Mouse (Mus musculus) left cerebral cortex, adult 11 months (tissue): ENCODE data around the gene Rai1.

Experiments
- DNase-seq: peaks from one replicate; pipeline ENCODE4 v3.0.0; 2022; ENCODE audit warnings: low spot score

Rai1 gene

DNA sequence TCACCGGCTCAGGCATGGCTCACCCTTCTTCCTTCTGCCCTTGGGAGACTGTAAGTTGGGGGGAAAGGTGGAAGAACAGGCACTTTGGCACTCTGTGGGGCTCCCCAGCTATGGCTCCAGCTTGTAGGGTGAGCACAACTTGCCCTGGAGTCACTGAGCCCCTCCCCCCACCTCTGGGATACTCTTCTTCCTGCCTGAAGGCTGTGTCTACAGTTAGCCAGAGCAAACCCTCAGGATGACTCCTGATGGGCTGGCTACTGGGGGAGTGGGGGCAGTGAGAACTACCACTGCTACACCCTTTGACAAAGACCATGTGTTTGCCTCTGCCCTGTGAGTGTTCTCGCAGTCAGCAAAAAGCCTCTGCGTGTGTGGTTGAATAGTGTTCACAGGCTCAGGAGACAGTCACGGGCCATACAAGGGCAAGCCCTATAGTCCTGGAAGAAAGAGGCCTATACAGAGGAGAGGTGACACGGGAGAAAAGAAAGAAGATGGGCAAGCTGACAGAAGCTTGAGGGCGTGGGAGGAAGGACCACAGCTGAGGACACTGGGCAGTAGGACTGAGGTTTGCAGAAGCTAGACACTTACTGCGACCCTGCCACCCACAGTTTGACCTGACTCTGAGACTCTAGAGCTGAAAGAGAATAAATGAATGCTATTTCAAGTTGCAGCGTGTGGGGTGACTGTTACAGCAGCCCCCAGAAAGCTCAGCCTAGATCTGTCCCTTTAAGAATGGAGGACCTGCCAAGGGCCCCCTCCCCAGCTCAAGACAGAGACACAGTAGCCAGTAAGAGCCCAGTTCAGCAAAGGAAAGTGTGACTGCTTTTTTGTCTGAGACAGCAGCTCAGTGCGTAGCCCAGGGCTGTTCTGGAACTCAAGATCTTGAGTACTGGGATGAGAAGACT, 9.7 kb upstream of the Rai1 start:
- no peak for DNase-seq

DNA sequence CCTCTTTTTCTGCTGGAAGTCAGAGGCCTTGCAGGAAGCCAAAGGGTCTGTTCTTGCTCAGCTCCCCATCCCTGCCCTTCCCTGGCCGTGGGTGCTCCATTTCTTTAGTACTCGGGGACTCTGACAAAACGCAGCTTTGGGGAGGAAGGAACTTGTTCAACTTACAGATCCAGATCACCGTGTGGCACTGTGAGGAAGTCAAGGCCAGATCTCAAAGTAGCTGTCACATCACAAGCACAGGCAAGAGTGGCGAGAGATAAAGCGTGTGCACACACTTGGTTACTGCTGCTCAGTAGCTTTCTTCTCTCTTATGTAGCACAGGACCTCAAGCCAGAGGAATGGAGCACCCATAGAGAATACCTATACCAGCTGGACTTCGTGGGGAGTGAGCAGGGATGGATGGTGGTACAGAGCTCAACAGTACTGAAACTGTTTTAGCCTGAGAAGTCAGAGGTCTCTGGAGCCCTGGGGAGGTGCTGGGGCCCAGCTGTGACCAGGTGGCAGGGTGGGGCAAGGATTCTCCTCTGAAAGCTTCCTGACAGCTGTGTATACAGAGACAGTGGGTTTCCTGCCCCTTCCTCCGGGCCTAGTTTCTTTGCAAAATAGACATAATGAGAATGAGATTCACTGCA, 5.1 kb upstream of the Rai1 start:
- no peak for DNase-seq

DNA sequence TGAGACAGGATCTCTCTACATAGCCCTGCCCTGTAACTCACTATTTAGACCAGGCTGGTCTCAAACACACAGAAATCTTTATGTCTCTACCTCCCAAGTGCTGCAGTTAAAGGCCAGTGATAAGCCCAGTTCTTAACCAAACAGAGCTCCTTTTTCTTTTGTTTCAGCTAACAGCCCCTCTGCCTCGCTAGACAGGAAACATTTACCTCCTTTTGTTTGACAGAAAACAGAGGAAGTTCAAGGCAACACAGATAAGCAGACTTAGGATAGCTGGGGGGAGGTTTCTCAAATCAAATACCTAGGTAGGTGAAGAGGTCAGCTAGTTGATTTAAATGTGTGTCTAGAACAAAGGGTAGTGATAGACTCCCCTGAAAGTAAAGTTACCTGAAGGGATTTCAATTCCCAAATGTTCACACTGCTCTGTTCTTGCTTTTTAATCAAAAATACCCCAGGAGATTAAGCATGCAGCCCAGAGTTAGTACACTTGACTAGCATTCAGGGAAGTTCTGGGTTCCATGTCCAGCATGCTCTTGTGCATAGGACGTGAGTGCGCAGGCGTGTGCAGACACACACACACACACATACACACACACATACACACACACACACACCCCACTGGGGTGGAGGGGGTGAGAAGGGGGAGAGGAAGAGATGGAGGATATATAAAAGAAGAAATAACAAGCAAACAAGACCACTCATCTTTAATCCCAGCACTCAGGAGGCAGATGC, 3.8 kb upstream of the Rai1 start:
- no peak for DNase-seq

DNA sequence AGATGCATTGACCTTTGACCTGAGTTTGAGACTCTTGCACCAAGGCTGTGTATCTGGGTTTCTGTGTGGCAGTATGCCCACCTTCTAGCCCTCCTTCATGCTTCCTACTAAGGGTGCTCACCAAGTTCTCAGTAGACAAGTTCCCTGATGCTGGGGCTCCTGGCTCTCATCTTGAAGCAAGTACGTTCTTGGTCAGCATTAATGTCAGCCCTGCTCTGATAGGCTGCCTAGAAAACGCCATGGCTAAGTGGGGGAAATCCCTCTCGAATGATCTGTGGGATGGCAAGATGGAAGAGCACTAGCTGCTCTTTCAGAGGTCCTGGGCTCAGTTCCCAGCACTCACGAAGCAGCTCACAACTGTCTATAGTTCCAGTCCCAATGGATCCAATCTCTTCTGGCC, 2.8 kb upstream of the Rai1 start:
- DNase-seq = no peak

DNA sequence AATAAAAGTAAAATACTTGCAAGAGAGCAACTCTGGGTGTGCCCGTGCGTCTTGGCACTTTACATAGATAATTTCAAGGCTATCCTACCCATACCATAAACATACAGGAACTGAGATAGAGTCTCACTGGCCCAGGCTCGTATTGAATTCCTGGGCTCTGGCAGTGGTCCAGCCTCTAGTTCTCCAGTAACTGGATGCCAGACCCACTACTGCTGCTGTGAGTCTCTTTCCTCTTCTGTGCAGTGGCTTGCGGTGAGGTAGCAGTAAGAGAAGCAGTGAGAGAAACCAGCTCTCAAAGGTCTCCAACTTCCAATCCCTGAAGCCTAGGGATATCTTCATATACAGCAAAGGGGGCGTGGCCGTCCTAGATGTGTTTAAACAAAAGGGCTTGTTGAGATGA, 2.1 kb upstream of the Rai1 start:
- DNase-seq = no peak

DNA sequence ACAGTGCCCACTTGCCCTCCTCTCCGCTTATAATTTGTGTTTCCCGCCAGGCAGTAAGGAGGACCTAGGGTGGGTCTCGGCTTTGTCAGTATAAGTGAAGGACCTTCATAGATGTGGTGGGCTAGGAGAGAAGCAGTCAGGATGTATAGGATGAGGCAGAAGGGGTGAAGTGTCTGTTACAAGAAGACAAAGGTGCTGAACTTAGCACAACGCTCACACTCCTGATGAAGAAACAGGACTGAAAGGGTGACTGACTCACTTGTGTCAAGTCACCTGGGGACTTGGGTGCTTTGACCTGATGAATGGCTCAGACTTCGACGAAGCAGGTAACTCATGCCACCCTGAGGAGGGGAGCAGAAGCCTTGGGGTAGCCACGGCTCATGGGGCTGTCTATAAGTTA, 1.2 kb upstream of the Rai1 start:
- DNase-seq = no peak

DNA sequence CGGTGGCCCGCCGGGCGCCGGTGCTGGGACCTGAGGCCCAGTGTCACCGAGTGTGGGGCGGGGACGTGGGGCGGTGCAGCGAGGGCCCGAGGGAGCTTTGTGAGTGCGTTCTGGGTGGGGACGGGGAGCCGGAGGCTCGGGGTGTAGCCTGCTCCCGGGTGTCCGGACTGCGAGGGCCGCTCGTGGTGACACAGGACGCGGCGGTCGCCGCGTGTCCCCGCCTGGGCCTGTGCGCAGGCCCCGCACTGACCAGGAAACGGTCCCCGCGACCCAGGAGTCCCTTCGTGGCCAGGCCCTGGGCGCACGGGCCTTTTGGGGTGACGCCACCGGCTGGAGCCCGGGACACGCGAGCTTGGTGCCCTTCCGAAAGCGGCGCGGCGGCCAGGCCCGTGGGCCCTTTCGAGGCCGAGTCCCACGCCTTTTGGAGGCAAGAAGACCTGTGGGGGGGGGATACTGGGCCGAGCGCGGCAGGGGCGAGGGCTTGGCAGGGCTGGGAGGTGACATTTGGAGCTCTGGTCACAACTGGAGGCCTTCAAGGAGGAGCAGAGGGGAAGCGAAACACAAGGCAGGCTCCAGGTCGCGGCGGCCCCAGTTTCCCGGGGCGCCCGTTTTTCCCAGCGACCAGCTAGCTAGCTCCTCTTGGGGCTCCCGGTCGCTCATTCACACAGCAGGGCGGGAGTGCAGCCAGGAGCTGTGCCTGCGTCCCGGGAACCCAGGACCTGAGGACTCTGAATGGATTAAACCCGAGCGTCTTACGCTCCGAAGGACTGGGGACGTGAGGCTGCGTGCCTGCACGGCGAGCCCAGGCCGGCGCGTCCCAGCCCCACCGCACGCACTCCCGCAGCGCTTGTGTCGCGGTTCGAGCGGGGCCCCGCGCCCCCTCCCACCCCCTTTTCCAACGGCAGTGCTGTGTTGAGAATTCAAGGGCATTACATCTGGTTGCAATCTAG, 1.1 kb downstream of the Rai1 start:
- peak; percentile 36 for DNase-seq

DNA sequence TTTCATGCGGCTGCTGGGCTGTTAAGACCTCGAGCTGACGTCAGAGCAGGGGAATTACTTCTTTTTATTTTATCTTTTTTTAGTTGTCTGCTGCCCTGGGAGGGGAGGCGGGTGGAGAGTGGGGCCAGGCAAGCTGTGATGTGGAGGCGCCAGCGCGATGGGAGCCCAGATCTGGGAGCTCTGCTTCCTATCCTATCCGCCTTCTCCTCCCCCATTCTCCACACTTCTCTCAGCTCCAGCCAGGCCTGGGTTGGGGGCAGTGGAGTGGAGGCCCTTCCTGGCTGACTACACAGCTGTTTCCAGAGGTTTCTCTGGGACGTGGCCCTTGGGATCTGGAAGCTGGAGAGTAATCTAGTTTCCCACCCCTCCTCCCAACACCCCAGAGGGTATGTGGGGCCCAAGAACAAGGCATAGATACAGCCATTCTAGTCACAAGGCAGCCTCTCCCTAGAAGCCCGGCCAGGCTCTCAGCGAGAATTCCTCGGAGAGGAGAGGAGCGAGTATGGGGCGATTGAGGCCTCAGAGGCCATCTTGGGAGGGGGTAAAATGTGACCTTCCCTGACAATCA, 1.8 kb downstream of the Rai1 start:
- peak; percentile 65 for DNase-seq

DNA sequence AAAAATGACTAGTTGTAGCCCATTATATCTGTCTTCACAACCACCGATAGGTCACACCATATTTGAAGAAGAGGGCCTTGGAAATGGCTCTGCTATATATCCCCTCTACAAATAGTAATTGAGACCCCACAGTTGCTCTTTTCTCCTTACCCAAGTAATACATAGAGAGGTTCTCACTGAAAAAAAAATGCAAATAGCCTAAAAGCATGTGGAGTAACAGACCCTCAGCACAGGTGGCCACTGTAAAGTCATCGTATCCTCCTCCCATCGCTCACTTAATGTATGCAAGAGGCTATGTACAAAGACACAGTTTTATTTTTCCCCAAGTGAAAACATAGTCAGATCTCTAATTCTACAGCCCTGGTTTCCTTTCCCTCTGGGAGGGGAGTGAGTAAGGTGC, 2.6 kb downstream of the Rai1 start:
- DNase-seq = no peak

DNA sequence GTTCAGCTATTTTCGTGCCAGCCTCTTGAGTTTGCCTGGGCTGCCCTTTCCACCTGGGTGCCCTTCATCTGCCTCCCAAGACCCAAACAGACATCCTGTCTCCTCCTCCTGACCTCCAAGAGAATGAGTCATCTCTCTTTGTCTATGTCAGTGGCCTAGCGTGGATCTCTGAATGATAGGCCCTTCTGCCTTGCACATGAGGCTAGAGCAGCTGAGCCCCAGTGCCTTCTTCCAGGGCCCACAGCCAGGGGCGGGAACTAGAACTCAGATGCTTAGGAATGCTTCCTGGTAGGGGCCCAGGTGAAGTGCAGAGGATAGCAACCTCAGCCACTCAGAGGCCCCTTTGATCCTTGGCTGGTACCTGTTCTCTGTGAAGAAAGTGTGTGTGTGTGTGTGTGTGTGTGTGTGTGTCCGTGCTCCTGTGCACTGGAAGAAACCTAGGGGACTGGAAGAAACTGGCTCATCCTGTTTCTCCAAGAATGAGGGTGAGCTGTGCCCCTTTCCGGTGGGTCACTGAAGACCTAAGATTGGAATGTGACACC, 3.9 kb downstream of the Rai1 start:
- no peak for DNase-seq

DNA sequence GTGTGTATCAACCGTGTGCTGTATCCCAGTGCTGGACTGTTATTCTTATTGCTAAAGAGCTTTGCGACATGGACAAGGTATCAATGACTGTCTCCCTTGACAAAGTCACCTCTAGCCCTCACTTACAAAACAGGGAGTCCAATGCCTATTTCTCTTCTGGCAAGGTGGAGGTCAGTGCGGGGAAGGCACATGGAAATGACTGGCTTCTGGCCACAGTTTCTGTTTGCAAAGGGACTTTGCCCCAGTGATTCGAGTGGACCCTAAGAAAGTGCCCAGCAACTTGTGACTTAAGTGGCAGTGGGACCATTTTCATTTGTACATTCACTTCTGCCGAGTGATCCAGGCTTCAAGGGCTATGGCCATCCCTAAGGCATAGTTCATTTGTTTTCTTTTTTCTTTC, 5.6 kb downstream of the Rai1 start:
- no peak for DNase-seq

DNA sequence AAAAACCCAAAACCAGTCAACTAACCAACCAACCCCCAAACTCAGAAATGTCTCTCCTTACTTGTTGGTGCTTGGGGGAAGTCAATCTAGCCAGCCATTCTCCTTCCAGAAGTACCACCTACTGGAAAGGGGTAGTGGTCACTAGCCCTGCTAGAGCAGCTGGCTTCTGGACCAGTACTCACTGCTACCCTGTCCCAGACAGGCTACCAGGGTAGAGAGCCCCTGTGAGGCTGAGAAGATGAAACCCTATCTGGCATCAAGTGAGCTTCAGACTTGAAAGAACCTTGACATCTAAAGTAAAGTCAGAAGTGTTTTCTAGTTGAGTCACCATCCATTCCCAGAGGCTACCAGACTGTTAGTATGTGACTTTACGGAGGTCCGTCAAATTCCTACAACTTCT, 6.8 kb downstream of the Rai1 start:
- DNase-seq = no peak

DNA sequence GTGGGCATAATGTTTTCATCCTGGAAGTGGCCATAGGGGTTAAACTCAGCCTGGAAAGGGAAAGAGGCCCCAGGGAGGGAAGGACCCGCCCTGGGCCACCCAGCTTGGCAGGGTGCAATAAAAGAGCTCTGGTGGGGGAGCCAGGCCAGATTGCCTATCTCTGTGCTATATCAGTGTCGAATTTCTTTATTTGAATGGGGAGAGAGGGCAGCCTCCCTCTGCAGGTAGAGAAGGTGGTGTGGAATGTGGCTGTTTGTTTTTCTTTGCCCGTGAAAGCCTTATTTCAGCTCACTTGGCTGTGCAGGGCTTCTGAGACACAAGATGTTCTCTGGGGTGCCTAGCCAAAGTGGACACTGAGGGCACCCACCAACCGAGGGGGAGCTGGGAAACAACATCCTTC, 8.8 kb downstream of the Rai1 start:
- DNase-seq = no peak

DNA sequence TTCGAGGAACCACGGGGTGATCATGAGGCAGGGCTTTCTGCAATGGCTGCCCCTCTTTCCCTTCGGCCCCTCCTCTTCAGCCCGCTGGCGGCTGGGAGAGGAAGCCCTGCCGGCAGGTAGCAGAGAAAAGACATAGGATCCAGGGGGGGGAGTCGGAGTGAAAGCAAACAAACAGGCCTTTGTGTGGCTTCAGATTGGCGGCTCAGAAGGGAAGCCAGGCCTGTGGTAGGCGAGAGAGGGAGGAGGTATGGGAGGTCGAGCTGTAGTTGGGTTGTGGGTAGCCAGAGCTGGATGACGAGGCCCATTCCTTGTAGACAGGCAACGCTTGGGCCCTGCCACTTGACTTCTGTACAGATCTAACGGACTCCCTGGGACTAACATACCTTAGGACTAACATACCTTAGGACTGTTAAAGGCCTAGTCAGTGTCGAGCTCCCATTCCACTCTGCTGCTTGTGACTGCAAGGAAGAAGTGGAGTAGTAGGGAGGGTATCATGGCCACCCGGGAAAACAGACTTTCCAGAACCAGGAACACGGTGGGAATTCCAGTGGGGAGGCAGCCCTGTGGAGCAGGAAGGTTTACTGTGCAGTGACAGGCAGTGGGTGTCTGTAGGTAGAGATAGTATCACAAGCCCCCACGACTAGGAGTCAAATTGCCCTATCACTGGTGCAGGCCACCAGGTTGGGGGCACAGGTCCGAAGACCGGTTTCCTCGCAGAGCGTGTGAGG, 9.6 kb downstream of the Rai1 start:
- no peak for DNase-seq

DNA sequence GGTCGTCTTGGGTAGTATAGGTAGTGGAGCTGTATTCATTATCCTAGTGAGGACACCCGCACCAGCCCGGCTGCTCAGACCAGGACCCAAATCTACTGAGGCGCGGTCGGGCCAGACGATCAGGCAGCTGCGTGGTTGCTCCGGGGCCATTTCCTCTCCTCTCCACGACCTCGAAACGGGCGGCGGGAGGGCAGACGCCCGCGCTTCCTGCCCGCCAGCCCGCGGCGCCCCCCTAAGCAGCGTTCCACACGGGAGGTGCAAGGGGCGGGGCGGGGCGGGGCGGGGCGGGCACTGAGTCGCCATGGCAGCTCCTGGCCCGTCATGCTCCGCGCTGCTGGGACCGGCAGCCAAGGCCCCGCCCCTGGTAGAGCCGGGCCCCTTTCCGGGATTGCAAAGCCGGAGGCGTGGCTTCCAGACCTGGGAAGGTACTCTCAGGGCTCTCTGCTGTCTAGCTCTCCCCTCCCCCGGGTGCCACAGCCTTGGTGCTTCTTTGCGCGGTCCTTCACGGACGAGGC, 10.3 kb downstream of the Rai1 start:
- DNase-seq = peak; percentile 90

DNA sequence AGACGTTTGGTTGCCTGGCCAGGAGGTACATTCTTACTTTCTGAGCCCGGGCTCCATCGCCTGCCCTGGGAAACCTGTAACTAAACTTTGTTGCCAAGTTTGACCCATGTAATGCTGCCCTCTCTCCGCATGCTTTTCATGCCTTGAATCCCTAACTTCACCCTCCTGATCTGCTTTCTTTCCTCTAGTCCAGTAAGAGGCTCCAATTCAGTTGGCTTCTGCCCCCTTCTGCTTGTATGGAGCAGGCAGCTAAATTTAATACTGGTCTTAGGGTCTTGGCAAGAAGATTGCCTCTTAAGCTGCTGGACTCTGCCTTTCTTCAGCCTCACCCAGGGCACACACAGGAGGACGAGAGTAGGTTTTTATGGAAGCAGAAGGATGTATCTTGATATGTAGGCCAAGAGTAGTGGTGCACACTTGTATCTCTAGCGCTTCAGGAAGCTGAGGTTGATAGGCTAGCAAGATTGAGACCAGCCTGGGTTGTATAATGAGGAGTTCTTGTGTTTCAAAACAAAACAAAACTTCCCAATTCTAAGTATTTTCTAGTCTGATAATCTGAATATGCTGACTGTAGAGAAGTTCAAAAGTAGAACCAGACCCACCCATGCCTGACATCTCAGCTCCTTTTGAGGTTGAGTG, 10.9 kb downstream of the Rai1 start:
- DNase-seq = no peak

DNA sequence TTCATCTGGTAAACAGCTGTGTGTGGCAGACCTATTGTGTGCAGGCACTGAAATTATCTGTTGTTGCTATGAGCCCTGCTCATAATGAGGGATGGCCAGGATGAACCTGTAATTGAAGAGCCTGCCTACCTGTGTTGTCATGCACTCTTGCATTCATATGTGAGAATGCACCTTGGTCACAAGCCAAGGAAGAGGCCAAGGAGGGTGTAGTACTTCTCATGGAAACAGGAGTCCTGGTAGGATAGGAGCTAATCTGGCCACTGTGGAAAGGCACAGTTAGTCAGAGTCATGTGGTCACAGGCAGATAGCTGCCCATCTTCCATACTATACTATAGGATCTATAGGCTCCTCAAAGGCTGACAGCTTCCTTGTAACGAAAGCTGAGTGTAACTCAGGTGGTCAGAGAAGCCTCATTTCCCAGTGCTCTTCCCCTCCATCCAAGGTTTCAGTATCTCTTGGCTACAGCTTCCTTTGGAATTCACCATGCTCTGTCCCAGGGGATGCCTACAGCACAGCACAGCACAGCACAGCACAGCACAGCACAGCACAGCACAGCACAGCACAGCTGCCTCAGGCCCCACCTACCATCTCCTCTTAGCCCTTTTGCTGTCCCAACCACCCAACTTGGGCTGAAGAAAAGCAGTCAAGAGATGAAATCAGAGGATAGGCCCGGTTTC, 15.9 kb downstream of the Rai1 start:
- DNase-seq = no peak

DNA sequence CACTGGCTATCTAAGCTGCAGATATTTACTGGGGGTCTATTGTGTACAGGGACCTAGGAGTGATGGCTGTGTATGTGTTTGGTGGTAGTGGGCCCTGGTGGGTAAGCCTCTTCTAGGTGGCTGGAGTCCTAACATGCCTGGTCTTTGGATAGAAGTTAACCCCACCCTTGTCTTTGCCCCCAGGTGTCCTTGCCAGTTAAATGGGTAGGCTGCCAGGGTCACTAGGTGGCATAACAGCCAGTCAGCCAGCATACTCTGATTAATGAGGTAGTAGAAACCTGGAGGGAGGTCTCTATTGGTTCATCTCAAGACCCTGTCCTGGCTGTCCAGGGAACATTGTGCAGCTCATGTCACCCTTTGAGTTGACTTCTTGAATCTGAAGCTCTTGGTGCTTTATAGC, 17.8 kb downstream of the Rai1 start:
- no peak for DNase-seq

DNA sequence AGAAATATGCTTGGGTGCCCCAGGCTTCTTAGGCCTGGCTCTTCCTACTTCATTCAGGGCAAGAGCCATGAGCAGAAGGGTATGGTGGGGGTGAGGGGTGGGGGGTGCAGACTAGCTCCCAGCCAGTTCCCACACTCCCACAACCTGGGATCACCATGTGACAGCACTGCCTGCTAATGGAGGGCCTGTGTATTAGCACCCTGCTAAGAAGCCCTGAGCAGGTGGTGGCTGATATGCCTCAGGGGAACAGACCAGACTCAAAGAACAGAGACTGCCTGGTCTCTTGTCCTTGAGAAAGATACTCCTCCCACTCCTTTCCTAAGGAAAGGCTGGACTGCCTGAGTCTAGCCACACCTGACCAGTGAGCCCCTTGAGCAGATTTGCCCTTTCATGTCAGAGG, 22.2 kb downstream of the Rai1 start:
- DNase-seq = no peak
